Mouse (Mus musculus) midbrain, embryonic 16.5 days (tissue): ENCODE results near the gene Psmc1. TPM values are rescaled to one million over a fixed set of nuclear protein-coding genes. Genes with fewer than 3 reads are reported as not detected.

ENCODE experiments used
- ATAC-seq: fragments of 200-750 bp; cut with Nextera tagmentation; 2 replicates; pipeline ENCODE4 v1.8.0; 2017; ENCODE audit warnings: moderate TSS enrichment
- H3K27ac ChIP-seq: fragments of 300-500 bp; sonication (generic); 2 replicates; pipeline ENCODE4 v1.5.1; 2014; ENCODE audit warnings: mild to moderate bottlenecking, low read length, mixed read lengths
- H3K27me3 ChIP-seq: fragments of 300-500 bp; sonication (generic); 2 replicates; pipeline ENCODE4 v1.6.1; 2014; ENCODE audit warnings: low read depth, low read length, mixed read lengths; ENCODE audit not compliant: control insufficient read depth, insufficient read depth
- H3K36me3 ChIP-seq: fragments of 300-500 bp; sonication (generic); 2 replicates; pipeline ENCODE4 v1.6.1; 2014; ENCODE audit warnings: mild to moderate bottlenecking, low read length, moderate library complexity, mixed read lengths; ENCODE audit not compliant: control insufficient read depth, insufficient read depth
- H3K4me1 ChIP-seq: fragments of 300-500 bp; sonication (generic); 2 replicates; pipeline ENCODE4 v1.6.1; 2014; ENCODE audit warnings: mild to moderate bottlenecking, low read length, mixed read lengths; ENCODE audit not compliant: control insufficient read depth, insufficient read depth
- H3K4me2 ChIP-seq: fragments of 300-500 bp; sonication (generic); 2 replicates; pipeline ENCODE4 v1.6.1; 2014; ENCODE audit warnings: mild to moderate bottlenecking, low read length, mixed read lengths
- H3K4me3 ChIP-seq: fragments of 300-500 bp; sonication (generic); 2 replicates; pipeline ENCODE4 v1.5.1; 2014; ENCODE audit warnings: low read depth, mild to moderate bottlenecking, low read length, moderate library complexity, mixed read lengths
- H3K9ac ChIP-seq: fragments of 300-500 bp; sonication (generic); 2 replicates; pipeline ENCODE4 v1.6.1; 2014; ENCODE audit warnings: low read depth, low read length, mixed read lengths
- H3K9me3 ChIP-seq: fragments of 300-500 bp; sonication (generic); replicated peaks from 2 replicates; pipeline ENCODE4 v1.6.1; 2014; ENCODE audit warnings: mild to moderate bottlenecking, low read length, mixed read lengths; ENCODE audit not compliant: control insufficient read depth, poor library complexity, severe bottlenecking
- WGBS: fragments of 180-500 bp; shearing (Covaris S2); extraction: QIAGEN DNeasy Blood & Tissue Kit; methylation state at CpG from one replicate; pipeline ENCODE4 v1.1.7; 2014; 5-methylcytosine and 5-hydroxymethylcytosine counted together
- polyA plus RNA-seq: library from polyadenylated mRNA; unstranded; fragments of >200 nt; fragmentation: Nextera tagmentation; extraction: Ambion mirVana; gene quantifications from 2 replicates; pipeline ENCODE4 v1.2.1, GENCODE M21; 2015

Psmc1 gene
- polyA plus RNA-seq, 1 experiment from 2014 or later = 286 TPM

- peak; percentile 98 for ATAC-seq
- peak within 1 kb of the TSS; percentile 56 for H3K4me3 ChIP-seq
- peak within 1 kb of the TSS; percentile 72 for H3K4me2 ChIP-seq
- no peaks in the 10 kb centered on the region for H3K9me3 ChIP-seq
- no peaks in the 10 kb centered on the region for H3K27me3 ChIP-seq
- H3K4me1 ChIP-seq = peaks cover 5% of the 10 kb centered on the region
- H3K36me3 ChIP-seq = peaks cover 3% of the 10 kb centered on the region; the same call in 1 of the 2 replicates
- under 1% methylated on average over 26 of the region's 26 CpGs for WGBS
- H3K27ac ChIP-seq = peak within 1 kb of the TSS; percentile 79
- H3K9ac ChIP-seq = peak within 1 kb of the TSS; percentile 72
Observed at GRCm38 (mm10) chr12:100159261-100159975, 49.5 kb downstream of the Psmc1 start, which contains the start of gene Nrde2. TSS of gene Nrde2 (minus strand) at chr12:100159653.

- H3K4me1 ChIP-seq = peaks cover 7% of the 10 kb centered on the region
- H3K9me3 ChIP-seq = no peaks in the 10 kb centered on the region
- no peaks in the 10 kb centered on the region for H3K27me3 ChIP-seq
- H3K9ac ChIP-seq = no peak overlapping the region
- no peak overlapping the region for H3K4me2 ChIP-seq
- ATAC-seq = no peak
- H3K4me3 ChIP-seq = no peak overlapping the region
- no peaks in the 10 kb centered on the region for H3K36me3 ChIP-seq
- H3K27ac ChIP-seq = no peak overlapping the region
- 80% methylated on average over 7 of the region's 7 CpGs for WGBS
Observed at GRCm38 (mm10) chr12:100164991-100165500, 55.1 kb downstream of the Psmc1 start.

GRCm38 (mm10) chr12:100166177-100166576 lies 56.2 kb downstream of the Psmc1 start:
- WGBS = 13% methylated on average over 3 of the region's 3 CpGs
- H3K4me1 ChIP-seq = peaks cover 7% of the 10 kb centered on the region
- H3K4me3 ChIP-seq = no peak overlapping the region
- no peak overlapping the region for H3K4me2 ChIP-seq
- no peaks in the 10 kb centered on the region for H3K9me3 ChIP-seq
- H3K27me3 ChIP-seq = no peaks in the 10 kb centered on the region
- ATAC-seq = peak; percentile 83
- no peaks in the 10 kb centered on the region for H3K36me3 ChIP-seq
- H3K27ac ChIP-seq = no peak overlapping the region
- no peak overlapping the region for H3K9ac ChIP-seq

- Histone ChIP-seq H3K27ac (peak overlapping the region; percentile 18), H3K4me3 (no peak overlapping the region), H3K4me1 (peaks cover 7% of the 10 kb centered on the region), H3K27me3 (no peaks in the 10 kb centered on the region), H3K36me3 (no peaks in the 10 kb centered on the region), H3K9ac (no peak overlapping the region), H3K4me2 (no peak overlapping the region), H3K9me3 (no peaks in the 10 kb centered on the region)
- 46% methylated on average over 8 of the region's 8 CpGs for WGBS
- no peak for ATAC-seq
Observed at GRCm38 (mm10) chr12:100166939-100167338, 57.0 kb downstream of the Psmc1 start.

GRCm38 (mm10) chr12:100167502-100167901 lies 57.5 kb downstream of the Psmc1 start:
- Histone ChIP-seq H3K27me3 (no peaks in the 10 kb centered on the region), H3K36me3 (no peaks in the 10 kb centered on the region), H3K4me1 (peaks cover 7% of the 10 kb centered on the region), H3K4me3 (no peak overlapping the region), H3K27ac (no peak overlapping the region; the same call in 1 of the 2 replicates), H3K9ac (no peak overlapping the region), H3K9me3 (no peaks in the 10 kb centered on the region), H3K4me2 (no peak overlapping the region)
- WGBS = 98% methylated on average over 1 of the region's 1 CpGs
- peak; percentile 18; the same call in 1 of the 2 replicates for ATAC-seq

- Histone ChIP-seq H3K9me3 (no peaks in the 10 kb centered on the region), H3K27me3 (no peaks in the 10 kb centered on the region), H3K27ac (peak overlapping the region; percentile 65), H3K4me2 (peak overlapping the region; percentile 51), H3K4me1 (peaks cover 7% of the 10 kb centered on the region), H3K9ac (peak overlapping the region; percentile 43; the same call in 1 of the 2 replicates), H3K36me3 (no peaks in the 10 kb centered on the region), H3K4me3 (peak overlapping the region; percentile 23)
- 8% methylated on average over 28 of the region's 28 CpGs for WGBS
- ATAC-seq = peak; percentile 59
Observed at GRCm38 (mm10) chr12:100167931-100168871, 58.2 kb downstream of the Psmc1 start.

GRCm38 (mm10) chr12:100172481-100172880 lies 62.5 kb downstream of the Psmc1 start:
- peaks cover 7% of the 10 kb centered on the region for H3K4me1 ChIP-seq
- H3K36me3 ChIP-seq = no peaks in the 10 kb centered on the region
- no peak overlapping the region for H3K27ac ChIP-seq
- WGBS = 80% methylated on average over 7 of the region's 7 CpGs
- H3K4me3 ChIP-seq = no peak overlapping the region
- H3K9ac ChIP-seq = no peak overlapping the region
- H3K9me3 ChIP-seq = no peaks in the 10 kb centered on the region
- H3K4me2 ChIP-seq = no peak overlapping the region
- ATAC-seq = no peak
- no peaks in the 10 kb centered on the region for H3K27me3 ChIP-seq
